Mouse (Mus musculus): Measurements from ENCODE around the gene Cnr1. TPM values are rescaled to one million over a fixed set of nuclear protein-coding genes. Genes with fewer than 3 reads are reported as not detected.

Gene Cnr1
- total and polyA plus RNA-seq, 2 experiments = not detected

DNA sequence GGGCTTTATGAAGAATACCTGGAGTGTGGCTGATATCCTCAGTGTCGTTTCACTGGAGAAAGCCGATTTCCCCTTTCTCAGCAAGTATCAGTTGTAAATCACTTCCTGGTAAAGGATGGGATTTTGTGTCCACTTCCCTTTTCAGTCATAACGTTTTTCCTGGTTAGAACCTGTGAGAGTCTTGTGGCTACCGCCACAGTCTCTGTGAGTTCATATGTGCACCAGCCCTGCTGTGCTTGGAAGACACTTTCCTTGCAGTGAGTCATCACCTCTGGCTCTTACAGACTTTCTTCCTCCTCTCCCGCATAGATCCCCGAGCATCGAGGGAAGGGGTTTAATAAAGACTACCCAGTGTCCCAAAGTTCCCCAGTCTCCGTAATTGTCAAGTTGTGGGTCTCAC, 29.3 kb upstream of the Cnr1 start:
- Histone ChIP-seq H3K4me1 (ENCODE audit: control insufficient read depth, insufficient read depth, low read length) (no peaks in the 10 kb centered on the region), H3K27me3 (ENCODE audit: control insufficient read depth, insufficient read depth, low read length) (no peaks in the 10 kb centered on the region), H3K4me3 (ENCODE audit: insufficient read depth, low read depth, low read length) (no peak overlapping the region), H3K36me3 (ENCODE audit: control insufficient read depth, insufficient read depth, low read length) (no peaks in the 10 kb centered on the region), H3K9ac (ENCODE audit: low read depth, low read length) (no peak overlapping the region), H3K27ac (replicated peaks; ENCODE audit: insufficient read depth, low read depth, low read length) (no peak overlapping the region), H3K79me2 (ENCODE audit: control insufficient read depth, insufficient read depth, low read length) (no peaks in the 10 kb centered on the region)
- DNase-seq (ENCODE audit: extremely low read depth, low read depth, low spot score) = no peak
- TF ChIP-seq POLR2A (IDR thresholded peaks at IDR 0.05; ENCODE audit: extremely low read depth, insufficient read depth, low read length) (no peak), CTCF (IDR thresholded peaks at IDR 0.05; ENCODE audit: low read depth, low read length) (no peak)
- WGBS = 67% methylated on average over 8 of the region's 8 CpGs

DNA sequence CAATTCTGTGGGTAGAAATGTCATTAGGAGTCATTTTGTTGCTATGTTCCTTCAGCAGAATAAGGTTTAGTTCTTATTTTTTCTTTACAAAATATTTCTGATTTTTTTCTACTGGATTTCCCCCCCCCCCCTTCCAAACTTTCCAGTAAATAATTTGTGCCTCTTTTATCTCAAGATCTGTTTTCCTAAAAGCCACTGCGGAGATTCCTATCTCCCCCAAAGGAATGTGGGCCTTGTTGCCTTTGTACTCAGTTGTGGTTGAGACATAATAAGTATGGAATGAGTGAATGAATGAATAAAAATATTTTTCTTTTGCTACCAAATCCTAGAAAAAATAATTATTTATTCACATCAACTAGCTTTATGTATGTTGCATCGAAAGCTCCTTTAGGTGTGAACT, 28.9 kb upstream of the Cnr1 start:
- no peak for DNase-seq (ENCODE audit: extremely low read depth, low read depth, low spot score)
- H3K79me2 ChIP-seq (ENCODE audit: control insufficient read depth, insufficient read depth, low read length) = no peaks in the 10 kb centered on the region
- no peaks in the 10 kb centered on the region for H3K27me3 ChIP-seq (ENCODE audit: control insufficient read depth, insufficient read depth, low read length)
- H3K9ac ChIP-seq (ENCODE audit: low read depth, low read length) = no peak overlapping the region
- 95% methylated on average over 2 of the region's 2 CpGs for WGBS
- no peaks in the 10 kb centered on the region for H3K36me3 ChIP-seq (ENCODE audit: control insufficient read depth, insufficient read depth, low read length)
- no peak overlapping the region for H3K27ac ChIP-seq (replicated peaks; ENCODE audit: insufficient read depth, low read depth, low read length)
- H3K4me1 ChIP-seq (ENCODE audit: control insufficient read depth, insufficient read depth, low read length) = no peaks in the 10 kb centered on the region
- H3K4me3 ChIP-seq (ENCODE audit: insufficient read depth, low read depth, low read length) = no peak overlapping the region
- TF ChIP-seq CTCF (IDR thresholded peaks at IDR 0.05; ENCODE audit: low read depth, low read length) (no peak), POLR2A (IDR thresholded peaks at IDR 0.05; ENCODE audit: extremely low read depth, insufficient read depth, low read length) (no peak)

DNA sequence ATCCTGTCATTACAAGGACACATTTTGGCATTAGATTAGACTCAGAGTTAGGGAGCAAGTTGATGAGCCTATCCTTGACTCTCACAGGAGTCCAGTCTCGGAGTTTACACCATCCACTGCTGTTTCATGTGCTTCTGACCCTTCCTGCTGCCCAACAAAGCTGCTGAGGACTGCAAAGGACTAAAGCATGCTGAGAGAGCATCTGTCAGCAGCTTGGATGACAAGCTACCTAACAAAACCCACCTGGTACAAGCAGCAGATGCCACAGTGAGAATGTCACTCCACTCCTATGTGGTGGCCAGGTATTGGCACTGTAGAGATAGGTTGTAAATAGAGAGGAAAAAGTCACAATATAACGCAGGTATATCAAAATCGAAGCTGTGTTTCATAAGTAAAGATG, 22.7 kb upstream of the Cnr1 start:
- DNase-seq (ENCODE audit: extremely low read depth, low read depth, low spot score) = no peak
- H3K27ac ChIP-seq (replicated peaks; ENCODE audit: insufficient read depth, low read depth, low read length) = no peak overlapping the region
- TF ChIP-seq POLR2A (IDR thresholded peaks at IDR 0.05; ENCODE audit: extremely low read depth, insufficient read depth, low read length) (no peak), CTCF (IDR thresholded peaks at IDR 0.05; ENCODE audit: low read depth, low read length) (no peak)
- no peaks in the 10 kb centered on the region for H3K79me2 ChIP-seq (ENCODE audit: control insufficient read depth, insufficient read depth, low read length)
- H3K27me3 ChIP-seq (ENCODE audit: control insufficient read depth, insufficient read depth, low read length) = no peaks in the 10 kb centered on the region
- H3K36me3 ChIP-seq (ENCODE audit: control insufficient read depth, insufficient read depth, low read length) = no peaks in the 10 kb centered on the region
- WGBS = 80% methylated on average over 3 of the region's 3 CpGs
- no peak overlapping the region for H3K4me3 ChIP-seq (ENCODE audit: insufficient read depth, low read depth, low read length)
- H3K9ac ChIP-seq (ENCODE audit: low read depth, low read length) = no peak overlapping the region
- no peaks in the 10 kb centered on the region for H3K4me1 ChIP-seq (ENCODE audit: control insufficient read depth, insufficient read depth, low read length)

DNA sequence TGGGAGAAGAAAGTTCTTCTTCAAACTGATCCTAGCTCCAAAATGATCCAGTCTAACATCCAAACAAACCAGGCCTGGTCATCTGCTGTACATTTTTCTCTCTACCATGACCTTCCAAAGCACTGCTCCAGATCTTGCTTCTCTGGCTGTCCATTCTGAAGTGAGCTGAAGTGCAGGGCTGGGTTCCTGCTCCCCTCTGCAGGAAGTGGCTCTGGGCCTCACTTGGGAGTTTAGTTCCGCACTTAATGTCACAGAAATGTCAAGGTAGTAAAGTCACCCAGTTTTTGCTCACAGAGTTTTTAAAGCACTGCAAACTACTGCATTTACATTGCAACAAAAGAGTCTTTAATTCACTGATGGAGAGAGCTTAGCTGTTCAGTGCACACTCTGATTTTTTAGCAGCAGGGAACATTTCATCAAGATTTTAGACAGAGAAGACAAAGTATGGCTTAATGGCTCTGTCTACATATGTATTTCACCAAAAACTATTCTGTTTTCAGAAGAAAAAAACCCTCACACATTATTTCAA, 20.5 kb upstream of the Cnr1 start:
- Histone ChIP-seq H3K4me3 (ENCODE audit: insufficient read depth, low read depth, low read length) (no peak overlapping the region), H3K79me2 (ENCODE audit: control insufficient read depth, insufficient read depth, low read length) (no peaks in the 10 kb centered on the region), H3K27ac (replicated peaks; ENCODE audit: insufficient read depth, low read depth, low read length) (no peak overlapping the region), H3K27me3 (ENCODE audit: control insufficient read depth, insufficient read depth, low read length) (no peaks in the 10 kb centered on the region), H3K9ac (ENCODE audit: low read depth, low read length) (no peak overlapping the region), H3K4me1 (ENCODE audit: control insufficient read depth, insufficient read depth, low read length) (no peaks in the 10 kb centered on the region), H3K36me3 (ENCODE audit: control insufficient read depth, insufficient read depth, low read length) (no peaks in the 10 kb centered on the region)
- WGBS = 88% methylated on average over 1 of the region's 1 CpGs
- no peak for TF ChIP-seq CTCF (IDR thresholded peaks at IDR 0.05; ENCODE audit: low read depth, low read length)
- no peak for TF ChIP-seq POLR2A (IDR thresholded peaks at IDR 0.05; ENCODE audit: extremely low read depth, insufficient read depth, low read length)
- no peak for DNase-seq (ENCODE audit: extremely low read depth, low read depth, low spot score)

DNA sequence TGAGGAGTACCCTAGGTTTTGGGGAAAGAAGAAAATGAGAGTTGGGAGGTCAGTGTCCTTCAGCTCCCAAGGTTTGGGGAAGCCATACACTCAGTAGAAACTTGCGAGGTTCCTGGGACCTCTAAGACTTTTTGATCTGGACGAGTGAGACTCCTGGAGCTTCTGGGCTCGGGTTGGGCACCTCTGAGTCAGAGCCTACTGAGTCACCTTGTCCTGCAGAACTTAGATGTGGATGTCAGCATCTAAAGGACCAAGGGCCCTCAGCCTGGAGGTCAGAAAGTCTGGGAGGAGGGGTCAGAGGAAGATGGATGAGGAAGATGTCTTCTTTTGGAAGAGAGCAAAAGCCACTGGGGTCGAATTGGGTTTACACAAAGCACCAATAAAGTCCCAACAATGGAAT, 19.6 kb upstream of the Cnr1 start:
- H3K4me3 ChIP-seq (ENCODE audit: insufficient read depth, low read depth, low read length) = no peak overlapping the region
- no peak for DNase-seq (ENCODE audit: extremely low read depth, low read depth, low spot score)
- H3K27me3 ChIP-seq (ENCODE audit: control insufficient read depth, insufficient read depth, low read length) = no peaks in the 10 kb centered on the region
- H3K9ac ChIP-seq (ENCODE audit: low read depth, low read length) = no peak overlapping the region
- WGBS = 64% methylated on average over 4 of the region's 4 CpGs
- no peak overlapping the region for H3K27ac ChIP-seq (replicated peaks; ENCODE audit: insufficient read depth, low read depth, low read length)
- no peaks in the 10 kb centered on the region for H3K4me1 ChIP-seq (ENCODE audit: control insufficient read depth, insufficient read depth, low read length)
- no peaks in the 10 kb centered on the region for H3K36me3 ChIP-seq (ENCODE audit: control insufficient read depth, insufficient read depth, low read length)
- no peaks in the 10 kb centered on the region for H3K79me2 ChIP-seq (ENCODE audit: control insufficient read depth, insufficient read depth, low read length)
- TF ChIP-seq CTCF (IDR thresholded peaks at IDR 0.05; ENCODE audit: low read depth, low read length) (no peak), POLR2A (IDR thresholded peaks at IDR 0.05; ENCODE audit: extremely low read depth, insufficient read depth, low read length) (no peak)

DNA sequence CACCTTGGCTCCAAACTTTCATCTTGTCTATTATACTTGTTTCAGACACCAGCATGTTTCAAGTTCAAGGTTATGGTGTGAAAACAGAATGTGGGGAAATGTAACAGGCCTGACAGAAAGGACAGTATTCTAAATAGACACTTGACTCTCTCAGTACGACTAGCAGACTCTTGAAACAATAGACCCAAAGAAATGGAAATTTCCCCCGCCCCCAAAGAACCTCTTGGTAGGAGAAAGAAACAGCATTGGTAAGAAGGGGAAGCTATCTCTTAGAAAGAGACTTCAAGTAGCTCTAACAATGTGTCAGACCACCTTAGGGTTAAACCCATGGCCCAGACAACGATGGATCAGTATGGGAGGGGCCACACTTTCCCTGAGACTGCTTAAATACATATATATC, 15.6 kb upstream of the Cnr1 start:
- no peaks in the 10 kb centered on the region for H3K27me3 ChIP-seq (ENCODE audit: control insufficient read depth, insufficient read depth, low read length)
- H3K4me1 ChIP-seq (ENCODE audit: control insufficient read depth, insufficient read depth, low read length) = no peaks in the 10 kb centered on the region
- H3K9ac ChIP-seq (ENCODE audit: low read depth, low read length) = no peak overlapping the region
- H3K4me3 ChIP-seq (ENCODE audit: insufficient read depth, low read depth, low read length) = no peak overlapping the region
- H3K27ac ChIP-seq (replicated peaks; ENCODE audit: insufficient read depth, low read depth, low read length) = no peak overlapping the region
- DNase-seq (ENCODE audit: extremely low read depth, low read depth, low spot score) = no peak
- H3K36me3 ChIP-seq (ENCODE audit: control insufficient read depth, insufficient read depth, low read length) = no peaks in the 10 kb centered on the region
- WGBS = 72% methylated on average over 3 of the region's 3 CpGs
- H3K79me2 ChIP-seq (ENCODE audit: control insufficient read depth, insufficient read depth, low read length) = no peaks in the 10 kb centered on the region
- TF ChIP-seq POLR2A (IDR thresholded peaks at IDR 0.05; ENCODE audit: extremely low read depth, insufficient read depth, low read length) = no peak

Data from liver, adult 2 months (tissue).